Mouse (Mus musculus) left cerebral cortex, postnatal 14 days (tissue): ENCODE data around the gene Ypel5. TPM values are rescaled to one million over a fixed set of nuclear protein-coding genes. Genes with fewer than 3 reads are reported as not detected.

ENCODE experiments used
- DNase-seq, 2 experiments: peaks; one replicate each; pipeline ENCODE4 v3.0.0; 2021 to 2022; ENCODE audit warnings: low spot score in 2 of 2, mixed read lengths in 1 of 2
- intact Hi-C: fragments of 180-260 bp; cut with DNase I; formaldehyde crosslinking; loops from one replicate; pipeline ENCODE4 v1.15.1; 2025
- total RNA-seq, 2 experiments: library from RNA; stranded (reverse); gene quantifications; 2 replicates each; pipeline ENCODE4 v1.2.3; 2021

The Ypel5 gene
- total RNA-seq, 2 experiments from 2014 or later = 60.6 to 61.4 TPM

GRCm38 (mm10) chr17:72837140-72837712 is 973 bp downstream of the Ypel5 start:
- peak; percentile 93 for DNase-seq
- intact Hi-C loops = no loop called here

GRCm38 (mm10) chr17:72837824-72838474 is 1.7 kb downstream of the Ypel5 start:
- DNase-seq = no peak
- intact Hi-C loops = no loop called here

- intact Hi-C loops = no loop called here
- no peak for DNase-seq
These were observed 2.7 kb downstream of the Ypel5 start for GRCm38 (mm10) chr17:72839000-72839399.

GRCm38 (mm10) chr17:72844393-72844792 is 8.1 kb downstream of the Ypel5 start:
- intact Hi-C loops = no loop called here
- DNase-seq = no peak

- no peak for DNase-seq
- intact Hi-C loops = no loop called here
These were observed 8.8 kb downstream of the Ypel5 start for GRCm38 (mm10) chr17:72844949-72845490.

GRCm38 (mm10) chr17:72845521-72845920 is 9.3 kb downstream of the Ypel5 start:
- intact Hi-C loops = no loop called here
- no peak for DNase-seq

GRCm38 (mm10) chr17:72855298-72855697 is 19.0 kb downstream of the Ypel5 start:
- intact Hi-C loops = loop anchor here (5.0 to 10.0 kb wide), 3 partner anchors 62 to 1030 kb away; partner anchors contain the start of gene Lbh
- DNase-seq = no peak

GRCm38 (mm10) chr17:72857677-72858633 is 21.7 kb downstream of the Ypel5 start:
- intact Hi-C loops = loop anchor here (1.0 to 10.0 kb wide), 4 partner anchors 59 to 1027 kb away; partner anchors contain the start of gene Lbh

GRCm38 (mm10) chr17:72863226-72863625 is 27.0 kb downstream of the Ypel5 start:
- intact Hi-C loops = no loop called here
- DNase-seq = no peak

More at GRCm38 (mm10) chr17:72857677-72858633, 21.7 kb downstream of the Ypel5 start:
- peak; percentile 67 to 79 for DNase-seq

- no peak for DNase-seq
- intact Hi-C loops = no loop called here
These were observed 30.5 kb downstream of the Ypel5 start for GRCm38 (mm10) chr17:72866624-72867245.

- intact Hi-C loops = no loop called here
These were observed 31.9 kb downstream of the Ypel5 start for GRCm38 (mm10) chr17:72868181-72868580.

GRCm38 (mm10) chr17:72878979-72879378 is 42.7 kb downstream of the Ypel5 start:
- intact Hi-C loops = no loop called here
- DNase-seq = no peak

More at GRCm38 (mm10) chr17:72868181-72868580, 31.9 kb downstream of the Ypel5 start:
- DNase-seq = no peak

GRCm38 (mm10) chr17:72880156-72880555 is 43.9 kb downstream of the Ypel5 start:
- intact Hi-C loops = no loop called here
- no peak for DNase-seq

- DNase-seq = no peak
- intact Hi-C loops = no loop called here
These were observed 44.8 kb downstream of the Ypel5 start for GRCm38 (mm10) chr17:72881051-72881450.

GRCm38 (mm10) chr17:72881804-72882203 is 45.6 kb downstream of the Ypel5 start:
- intact Hi-C loops = no loop called here
- DNase-seq = no peak

- peak; percentile 88 to 95 for DNase-seq
- intact Hi-C loops = loop anchor here (1.0 kb wide), 1 partner anchor 408 kb away; no protein-coding TSS in a partner anchor
These were observed 53.5 kb downstream of the Ypel5 start for GRCm38 (mm10) chr17:72889556-72890397.

GRCm38 (mm10) chr17:72890398-72890898 is 54.2 kb downstream of the Ypel5 start:
- intact Hi-C loops = loop anchor here (1.0 kb wide), 1 partner anchor 407 kb away; no protein-coding TSS in a partner anchor
- DNase-seq = no peak

- DNase-seq = no peak
- intact Hi-C loops = no loop called here
These were observed 55.3 kb downstream of the Ypel5 start for GRCm38 (mm10) chr17:72891556-72891955.
